Mouse (Mus musculus): ENCODE results near the gene Naa50. TPM values are rescaled to one million over a fixed set of nuclear protein-coding genes. Genes with fewer than 3 reads are reported as not detected.
A peak's percentile ranks its signal among the peaks of the same experiment; 100 is the strongest.

The Naa50 gene
- polyA plus RNA-seq, 1 experiment from 2014 or later, result 114 TPM

DNA sequence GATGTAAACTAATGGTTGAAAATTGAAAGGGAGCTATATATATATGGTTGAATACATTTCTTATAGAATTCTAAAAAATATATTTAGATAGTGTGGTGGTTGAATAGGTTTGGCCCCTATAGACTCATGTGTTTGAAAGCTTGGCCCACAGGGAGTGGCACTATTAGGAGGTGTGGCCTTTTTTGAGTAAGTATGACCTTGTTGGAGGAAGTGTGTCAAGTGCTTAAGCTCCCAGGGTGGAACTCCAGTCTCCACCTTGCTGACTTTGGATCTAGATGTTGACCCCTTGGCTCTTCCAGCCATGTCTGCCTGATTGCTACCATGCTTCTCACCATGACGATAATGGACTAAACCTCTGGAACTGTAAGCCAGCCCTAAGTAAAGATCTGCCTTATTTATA lies 43.0 kb downstream of the Naa50 start:
- peaks cover 17% of the 10 kb centered on the region; the same call in 1 of the 2 replicates for H3K36me3 ChIP-seq
- no peaks in the 10 kb centered on the region for H3K27me3 ChIP-seq
- H3K9ac ChIP-seq, result no peak overlapping the region
- H3K4me2 ChIP-seq, result no peak overlapping the region
- no peak overlapping the region for H3K4me3 ChIP-seq (replicated peaks)
- 93% methylated on average over 1 of the region's 1 CpGs for WGBS
- ATAC-seq (replicated peaks; ENCODE audit: low FRiP score), result no peak
- H3K9me3 ChIP-seq (replicated peaks), result no peaks in the 10 kb centered on the region
- H3K27ac ChIP-seq, result no peak overlapping the region
- H3K4me1 ChIP-seq, result no peaks in the 10 kb centered on the region

DNA sequence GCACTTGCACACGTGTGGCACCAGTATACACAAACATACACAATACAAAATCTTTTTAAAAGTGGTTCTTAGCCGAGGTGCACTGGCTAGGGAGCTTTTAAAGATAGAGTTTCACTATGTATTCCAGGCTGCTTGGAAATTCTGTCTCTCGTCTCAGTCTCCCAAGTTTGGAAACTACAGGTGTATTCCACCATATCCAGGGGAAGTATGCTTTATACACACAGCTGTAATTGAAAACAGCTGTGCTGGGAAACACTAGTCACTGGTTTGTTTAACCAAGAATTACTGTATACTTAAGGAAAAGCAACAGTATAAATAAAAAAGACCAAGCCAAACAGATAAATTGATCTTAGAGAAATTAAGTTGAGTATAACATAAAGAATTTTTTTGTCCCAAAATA lies 45.1 kb downstream of the Naa50 start:
- no peak overlapping the region for H3K27ac ChIP-seq
- no peak overlapping the region for H3K9ac ChIP-seq
- H3K9me3 ChIP-seq (replicated peaks), result 0 out of 2 replicates have a peak, but pooled peaks cover 4% of the 10 kb centered on the region
- no peaks in the 10 kb centered on the region for H3K27me3 ChIP-seq
- peaks cover 17% of the 10 kb centered on the region; the same call in 1 of the 2 replicates for H3K36me3 ChIP-seq
- H3K4me1 ChIP-seq, result no peaks in the 10 kb centered on the region
- no peak for ATAC-seq (replicated peaks; ENCODE audit: low FRiP score)
- WGBS, result 70% methylated on average over 3 of the region's 3 CpGs
- no peak overlapping the region for H3K4me3 ChIP-seq (replicated peaks)
- no peak overlapping the region for H3K4me2 ChIP-seq

- no peak overlapping the region for H3K4me2 ChIP-seq
- H3K27me3 ChIP-seq, result no peaks in the 10 kb centered on the region
- 95% methylated on average over 4 of the region's 4 CpGs for WGBS
- H3K36me3 ChIP-seq, result peaks cover 8% of the 10 kb centered on the region; the same call in 1 of the 2 replicates
- H3K4me3 ChIP-seq (replicated peaks), result no peak overlapping the region
- H3K9ac ChIP-seq, result no peak overlapping the region
- ATAC-seq (replicated peaks; ENCODE audit: low FRiP score), result no peak
- H3K9me3 ChIP-seq (replicated peaks), result 0 out of 2 replicates have a peak, but pooled peaks cover 4% of the 10 kb centered on the region
- H3K4me1 ChIP-seq, result no peaks in the 10 kb centered on the region
- no peak overlapping the region for H3K27ac ChIP-seq
These were observed 47.5 kb downstream of the Naa50 start for GRCm38 (mm10) chr16:44187172-44187571.

DNA sequence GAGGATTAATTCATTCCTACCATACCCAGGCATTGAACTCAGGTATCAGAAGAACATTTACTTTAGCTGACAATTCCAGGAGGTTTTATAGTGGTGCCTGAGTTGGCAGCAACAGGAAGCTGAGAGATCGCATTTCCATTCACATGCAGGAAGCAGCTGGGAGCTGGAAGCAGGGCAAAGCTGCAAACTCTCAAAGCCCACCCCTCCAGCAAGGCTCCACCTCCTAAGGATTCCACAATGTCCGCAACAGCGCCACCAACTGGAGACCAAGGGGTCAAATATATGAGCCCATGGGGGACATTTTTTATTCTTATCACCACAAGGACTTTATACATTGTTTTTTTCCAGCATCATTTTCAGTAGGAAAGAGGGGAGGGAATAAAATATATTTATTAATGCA lies 49.1 kb downstream of the Naa50 start:
- Histone ChIP-seq H3K36me3 (peaks cover 8% of the 10 kb centered on the region; the same call in 1 of the 2 replicates), H3K27ac (no peak overlapping the region), H3K9me3 (replicated peaks) (0 out of 2 replicates have a peak, but pooled peaks cover 4% of the 10 kb centered on the region), H3K27me3 (no peaks in the 10 kb centered on the region), H3K9ac (no peak overlapping the region), H3K4me3 (replicated peaks) (no peak overlapping the region), H3K4me2 (no peak overlapping the region), H3K4me1 (no peaks in the 10 kb centered on the region; the same call in 1 of the 2 replicates)
- no peak for ATAC-seq (replicated peaks; ENCODE audit: low FRiP score)
- WGBS, result 87% methylated on average over 3 of the region's 3 CpGs

GRCm38 (mm10) chr16:44190032-44190431 lies 50.4 kb downstream of the Naa50 start:
- H3K9me3 ChIP-seq (replicated peaks), result 0 out of 2 replicates have a peak, but pooled peaks cover 4% of the 10 kb centered on the region
- H3K4me3 ChIP-seq (replicated peaks), result no peak overlapping the region
- 87% methylated on average over 6 of the region's 6 CpGs for WGBS
- ATAC-seq (replicated peaks; ENCODE audit: low FRiP score), result no peak
- H3K9ac ChIP-seq, result no peak overlapping the region
- H3K27me3 ChIP-seq, result no peaks in the 10 kb centered on the region
- peaks cover 8% of the 10 kb centered on the region; the same call in 1 of the 2 replicates for H3K36me3 ChIP-seq
- H3K4me1 ChIP-seq, result no peaks in the 10 kb centered on the region; the same call in 1 of the 2 replicates
- no peak overlapping the region for H3K27ac ChIP-seq
- no peak overlapping the region for H3K4me2 ChIP-seq

- 97% methylated on average over 2 of the region's 2 CpGs for WGBS
- H3K4me2 ChIP-seq, result no peak overlapping the region
- no peak overlapping the region for H3K9ac ChIP-seq
- ATAC-seq (replicated peaks; ENCODE audit: low FRiP score), result no peak
- H3K4me1 ChIP-seq, result no peaks in the 10 kb centered on the region; the same call in 1 of the 2 replicates
- 0 out of 2 replicates have a peak, but pooled peaks cover 4% of the 10 kb centered on the region for H3K9me3 ChIP-seq (replicated peaks)
- no peak overlapping the region for H3K4me3 ChIP-seq (replicated peaks)
- no peak overlapping the region for H3K27ac ChIP-seq
- peaks cover 8% of the 10 kb centered on the region; the same call in 1 of the 2 replicates for H3K36me3 ChIP-seq
- H3K27me3 ChIP-seq, result no peaks in the 10 kb centered on the region
These were observed 51.3 kb downstream of the Naa50 start for GRCm38 (mm10) chr16:44190968-44191367.

GRCm38 (mm10) chr16:44199066-44199703 lies 59.6 kb downstream of the Naa50 start:
- ATAC-seq (replicated peaks; ENCODE audit: low FRiP score), result no peak
- H3K9me3 ChIP-seq (replicated peaks), result no peaks in the 10 kb centered on the region
- peaks cover 44% of the 10 kb centered on the region for H3K36me3 ChIP-seq
- H3K9ac ChIP-seq, result no peak overlapping the region
- no peaks in the 10 kb centered on the region for H3K27me3 ChIP-seq
- no peaks in the 10 kb centered on the region for H3K4me1 ChIP-seq
- WGBS, result 90% methylated on average over 14 of the region's 14 CpGs
- H3K4me2 ChIP-seq, result no peak overlapping the region
- no peak overlapping the region for H3K27ac ChIP-seq
- no peak overlapping the region for H3K4me3 ChIP-seq (replicated peaks)

GRCm38 (mm10) chr16:44200146-44200545 lies 60.5 kb downstream of the Naa50 start:
- no peaks in the 10 kb centered on the region for H3K27me3 ChIP-seq
- peaks cover 49% of the 10 kb centered on the region for H3K36me3 ChIP-seq
- no peaks in the 10 kb centered on the region for H3K9me3 ChIP-seq (replicated peaks)
- WGBS, result 98% methylated on average over 4 of the region's 4 CpGs
- H3K4me2 ChIP-seq, result no peak overlapping the region
- no peak overlapping the region for H3K4me3 ChIP-seq (replicated peaks)
- no peaks in the 10 kb centered on the region for H3K4me1 ChIP-seq
- H3K9ac ChIP-seq, result no peak overlapping the region
- no peak for ATAC-seq (replicated peaks; ENCODE audit: low FRiP score)
- H3K27ac ChIP-seq, result no peak overlapping the region

- Histone ChIP-seq H3K9me3 (replicated peaks) (no peaks in the 10 kb centered on the region), H3K36me3 (peaks cover 81% of the 10 kb centered on the region), H3K4me2 (no peak overlapping the region), H3K4me1 (no peaks in the 10 kb centered on the region), H3K4me3 (replicated peaks) (no peak overlapping the region), H3K27me3 (no peaks in the 10 kb centered on the region), H3K27ac (no peak overlapping the region), H3K9ac (no peak overlapping the region)
- ATAC-seq (replicated peaks; ENCODE audit: low FRiP score), result no peak
- 79% methylated on average over 6 of the region's 6 CpGs for WGBS
These were observed 64.7 kb downstream of the Naa50 start for GRCm38 (mm10) chr16:44204331-44204730.

DNA sequence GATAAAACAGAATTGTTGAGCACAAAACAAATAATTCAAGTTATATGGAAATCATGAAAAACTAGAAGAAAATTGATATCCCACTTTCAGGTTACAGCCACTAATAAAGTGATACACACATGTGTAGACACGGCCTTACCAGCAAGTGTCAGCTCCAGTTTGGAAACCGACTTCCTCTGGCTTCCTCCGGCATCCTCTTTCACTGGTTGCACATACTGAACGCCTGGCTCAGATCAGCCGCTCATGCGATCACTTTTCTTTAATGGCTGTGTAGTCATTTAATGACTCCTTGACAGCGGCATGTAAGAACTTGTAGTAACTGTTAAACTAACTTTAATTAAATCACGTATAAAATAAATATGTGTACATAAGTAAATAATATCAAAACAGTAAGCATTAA lies 66.3 kb downstream of the Naa50 start:
- Histone ChIP-seq H3K4me3 (replicated peaks) (no peak overlapping the region), H3K9me3 (replicated peaks) (no peaks in the 10 kb centered on the region), H3K4me2 (no peak overlapping the region), H3K27me3 (no peaks in the 10 kb centered on the region), H3K4me1 (0 out of 2 replicates have a peak, but pooled peaks cover 2% of the 10 kb centered on the region), H3K9ac (no peak overlapping the region), H3K36me3 (peaks cover 80% of the 10 kb centered on the region), H3K27ac (no peak overlapping the region)
- ATAC-seq (replicated peaks; ENCODE audit: low FRiP score), result no peak
- WGBS, result 65% methylated on average over 8 of the region's 8 CpGs

GRCm38 (mm10) chr16:44210156-44211053 lies 70.8 kb downstream of the Naa50 start:
- no peak overlapping the region for H3K27ac ChIP-seq
- H3K9me3 ChIP-seq (replicated peaks), result no peaks in the 10 kb centered on the region
- peak; percentile 87 for ATAC-seq (replicated peaks; ENCODE audit: low FRiP score)
- H3K4me2 ChIP-seq, result no peak overlapping the region
- 69% methylated on average over 10 of the region's 10 CpGs for WGBS
- H3K9ac ChIP-seq, result no peak overlapping the region
- H3K36me3 ChIP-seq, result peaks cover 84% of the 10 kb centered on the region
- H3K4me3 ChIP-seq (replicated peaks), result no peak overlapping the region
- H3K4me1 ChIP-seq, result 0 out of 2 replicates have a peak, but pooled peaks cover 2% of the 10 kb centered on the region
- H3K27me3 ChIP-seq, result no peaks in the 10 kb centered on the region

GRCm38 (mm10) chr16:44211054-44211414 lies 71.4 kb downstream of the Naa50 start:
- Histone ChIP-seq H3K27ac (no peak overlapping the region), H3K9me3 (replicated peaks) (no peaks in the 10 kb centered on the region), H3K4me3 (replicated peaks) (no peak overlapping the region), H3K4me2 (no peak overlapping the region), H3K36me3 (peaks cover 84% of the 10 kb centered on the region), H3K4me1 (0 out of 2 replicates have a peak, but pooled peaks cover 2% of the 10 kb centered on the region), H3K27me3 (no peaks in the 10 kb centered on the region), H3K9ac (no peak overlapping the region)
- WGBS, result 51% methylated on average over 1 of the region's 1 CpGs
- peak; percentile 72 for ATAC-seq (replicated peaks; ENCODE audit: low FRiP score)
